Mouse (Mus musculus) embryonic facial prominence, embryonic 12.5 days (tissue): Measurements from ENCODE around the gene Plcz1. TPM values are rescaled to one million over a fixed set of nuclear protein-coding genes. Genes with fewer than 3 reads are reported as not detected.
A peak's percentile ranks its signal among the peaks of the same experiment; 100 is the strongest.

Source experiments
- ATAC-seq: fragments of 200-750 bp; cut with Nextera tagmentation; 2 replicates; pipeline ENCODE4 v1.8.0; 2017; ENCODE audit not compliant: insufficient number of reproducible peaks, insufficient read depth, low FRiP score, low TSS enrichment
- H3K27ac ChIP-seq: fragments of 300-500 bp; sonication (generic); 2 replicates; pipeline ENCODE4 v1.5.1; 2016; ENCODE audit warnings: mild to moderate bottlenecking
- H3K27me3 ChIP-seq: fragments of 300-500 bp; sonication (generic); 2 replicates; pipeline ENCODE4 v1.6.1; 2016; ENCODE audit warnings: mild to moderate bottlenecking, moderate library complexity
- H3K36me3 ChIP-seq: fragments of 300-500 bp; sonication (generic); 2 replicates; pipeline ENCODE4 v1.6.1; 2016; ENCODE audit warnings: mild to moderate bottlenecking
- H3K4me1 ChIP-seq: fragments of 300-500 bp; sonication (generic); 2 replicates; pipeline ENCODE4 v1.6.1; 2016
- H3K4me2 ChIP-seq: fragments of 300-500 bp; sonication (generic); replicated peaks from 2 replicates; pipeline ENCODE4 v1.6.1; 2016; ENCODE audit warnings: mild to moderate bottlenecking, moderate library complexity
- H3K4me3 ChIP-seq: fragments of 300-500 bp; sonication (generic); 2 replicates; pipeline ENCODE4 v1.5.1; 2016; ENCODE audit warnings: mild to moderate bottlenecking
- H3K9ac ChIP-seq: fragments of 300-500 bp; sonication (generic); 2 replicates; pipeline ENCODE4 v1.6.1; 2016; ENCODE audit warnings: mild to moderate bottlenecking, moderate library complexity
- H3K9me3 ChIP-seq: fragments of 300-500 bp; sonication (generic); 2 replicates; pipeline ENCODE4 v1.6.1; 2016; ENCODE audit warnings: mild to moderate bottlenecking, moderate library complexity
- WGBS: fragments of 180-500 bp; shearing (Covaris S2); methylation state at CpG from one replicate; pipeline ENCODE4 v1.1.7; 2016; 5-methylcytosine and 5-hydroxymethylcytosine counted together
- polyA plus RNA-seq: library from polyadenylated mRNA; unstranded; fragments of >200 nt; fragmentation: Nextera tagmentation; extraction: Ambion mirVana; gene quantifications from 2 replicates; pipeline ENCODE4 v1.2.1, GENCODE M21; 2016

Gene Plcz1
- polyA plus RNA-seq = not detected in 2 replicates

- no peak within 1 kb of the TSS for H3K27ac ChIP-seq
- WGBS = 84% methylated on average over 5 of the region's 5 CpGs
- no peak for ATAC-seq
- no peak within 1 kb of the TSS for H3K4me2 ChIP-seq
- H3K9me3 ChIP-seq = no peaks in the 10 kb centered on the region
- H3K36me3 ChIP-seq = no peaks in the 10 kb centered on the region
- H3K4me3 ChIP-seq = no peak within 1 kb of the TSS
- H3K9ac ChIP-seq = no peak within 1 kb of the TSS
- H3K27me3 ChIP-seq = no peaks in the 10 kb centered on the region
- no peaks in the 10 kb centered on the region for H3K4me1 ChIP-seq
These were observed at the start of gene Plcz1 for GRCm38 (mm10) chr6:140041357-140041756. Gene Plcz1 (minus strand): TSS chr6:140041457.

GRCm38 (mm10) chr6:140089855-140090254 is 48.6 kb upstream of the Plcz1 start:
- H3K9ac ChIP-seq = no peak overlapping the region
- no peaks in the 10 kb centered on the region for H3K9me3 ChIP-seq
- no peaks in the 10 kb centered on the region for H3K36me3 ChIP-seq
- H3K27ac ChIP-seq = no peak overlapping the region
- H3K4me1 ChIP-seq = no peaks in the 10 kb centered on the region
- no peak for ATAC-seq
- WGBS = 86% methylated on average over 5 of the region's 5 CpGs
- H3K4me3 ChIP-seq = no peak overlapping the region
- H3K27me3 ChIP-seq = no peaks in the 10 kb centered on the region
- no peak overlapping the region for H3K4me2 ChIP-seq

- H3K4me3 ChIP-seq = no peak overlapping the region
- no peaks in the 10 kb centered on the region for H3K9me3 ChIP-seq
- H3K27me3 ChIP-seq = no peaks in the 10 kb centered on the region
- H3K27ac ChIP-seq = no peak overlapping the region
- no peak overlapping the region for H3K9ac ChIP-seq
- WGBS = 75% methylated on average over 3 of the region's 3 CpGs
- ATAC-seq = peak; percentile 47; the same call in 1 of the 2 replicates
- no peaks in the 10 kb centered on the region for H3K4me1 ChIP-seq
- no peak overlapping the region for H3K4me2 ChIP-seq
- no peaks in the 10 kb centered on the region for H3K36me3 ChIP-seq
These were observed 40.5 kb upstream of the Plcz1 start for GRCm38 (mm10) chr6:140081739-140082138.

GRCm38 (mm10) chr6:140080933-140081332 is 39.7 kb upstream of the Plcz1 start:
- WGBS = 80% methylated on average over 7 of the region's 7 CpGs
- H3K27ac ChIP-seq = no peak overlapping the region

GRCm38 (mm10) chr6:140069177-140069576 is 27.9 kb upstream of the Plcz1 start:
- 86% methylated on average over 8 of the region's 8 CpGs for WGBS

More at GRCm38 (mm10) chr6:140080933-140081332, 39.7 kb upstream of the Plcz1 start:
- no peaks in the 10 kb centered on the region for H3K27me3 ChIP-seq
- no peak overlapping the region for H3K4me2 ChIP-seq
- no peak overlapping the region for H3K4me3 ChIP-seq
- no peak for ATAC-seq
- no peak overlapping the region for H3K9ac ChIP-seq
- no peaks in the 10 kb centered on the region for H3K36me3 ChIP-seq
- no peaks in the 10 kb centered on the region for H3K4me1 ChIP-seq
- H3K9me3 ChIP-seq = no peaks in the 10 kb centered on the region

GRCm38 (mm10) chr6:140054271-140054928 is 13.1 kb upstream of the Plcz1 start:
- WGBS = 67% methylated on average over 5 of the region's 5 CpGs
- no peak overlapping the region for H3K4me2 ChIP-seq
- H3K9ac ChIP-seq = no peak overlapping the region
- no peaks in the 10 kb centered on the region for H3K9me3 ChIP-seq
- no peaks in the 10 kb centered on the region for H3K36me3 ChIP-seq
- no peaks in the 10 kb centered on the region for H3K27me3 ChIP-seq
- H3K27ac ChIP-seq = no peak overlapping the region
- H3K4me3 ChIP-seq = no peak overlapping the region
- no peak for ATAC-seq
- H3K4me1 ChIP-seq = no peaks in the 10 kb centered on the region; the same call in 1 of the 2 replicates

More at GRCm38 (mm10) chr6:140069177-140069576, 27.9 kb upstream of the Plcz1 start:
- no peak for ATAC-seq
- Histone ChIP-seq H3K9ac (no peak overlapping the region), H3K27ac (no peak overlapping the region), H3K4me2 (no peak overlapping the region), H3K36me3 (no peaks in the 10 kb centered on the region), H3K9me3 (peaks cover 7% of the 10 kb centered on the region; the same call in 1 of the 2 replicates), H3K4me3 (no peak overlapping the region), H3K4me1 (no peaks in the 10 kb centered on the region), H3K27me3 (no peaks in the 10 kb centered on the region)

GRCm38 (mm10) chr6:140051476-140051875 is 10.2 kb upstream of the Plcz1 start:
- 37% methylated on average over 5 of the region's 5 CpGs for WGBS
- H3K4me2 ChIP-seq = no peak overlapping the region

GRCm38 (mm10) chr6:140040952-140041351 is 305 bp downstream of the Plcz1 start, which contains the start of gene Capza3:
Gene Capza3 (plus strand): TSS chr6:140041252.
- Histone ChIP-seq H3K36me3 (no peaks in the 10 kb centered on the region), H3K27ac (no peak within 1 kb of the TSS), H3K4me3 (no peak within 1 kb of the TSS), H3K4me2 (no peak within 1 kb of the TSS), H3K27me3 (no peaks in the 10 kb centered on the region), H3K9ac (no peak within 1 kb of the TSS), H3K9me3 (no peaks in the 10 kb centered on the region), H3K4me1 (no peaks in the 10 kb centered on the region)
- ATAC-seq = no peak
- WGBS = 79% methylated on average over 7 of the region's 7 CpGs

More at GRCm38 (mm10) chr6:140051476-140051875, 10.2 kb upstream of the Plcz1 start:
- Histone ChIP-seq H3K4me1 (no peaks in the 10 kb centered on the region; the same call in 1 of the 2 replicates), H3K27me3 (no peaks in the 10 kb centered on the region), H3K9me3 (no peaks in the 10 kb centered on the region), H3K36me3 (no peaks in the 10 kb centered on the region), H3K4me3 (no peak overlapping the region), H3K27ac (peak overlapping the region; percentile 46; the same call in 1 of the 2 replicates), H3K9ac (no peak overlapping the region)
- ATAC-seq = no peak

- ATAC-seq = no peak
- Histone ChIP-seq H3K4me2 (no peak overlapping the region), H3K27me3 (no peaks in the 10 kb centered on the region), H3K4me3 (no peak overlapping the region), H3K9me3 (no peaks in the 10 kb centered on the region), H3K9ac (no peak overlapping the region), H3K27ac (no peak overlapping the region), H3K4me1 (no peaks in the 10 kb centered on the region), H3K36me3 (no peaks in the 10 kb centered on the region)
- 81% methylated on average over 7 of the region's 7 CpGs for WGBS
These were observed 16.9 kb downstream of the Plcz1 start for GRCm38 (mm10) chr6:140024404-140024803.

GRCm38 (mm10) chr6:140005181-140005580 is 36.1 kb downstream of the Plcz1 start:
- Histone ChIP-seq H3K4me1 (no peaks in the 10 kb centered on the region), H3K9ac (no peak overlapping the region), H3K27ac (no peak overlapping the region), H3K9me3 (no peaks in the 10 kb centered on the region; the same call in 1 of the 2 replicates), H3K4me3 (no peak overlapping the region), H3K27me3 (no peaks in the 10 kb centered on the region), H3K36me3 (no peaks in the 10 kb centered on the region), H3K4me2 (no peak overlapping the region)
- WGBS = 91% methylated on average over 3 of the region's 3 CpGs
- ATAC-seq = no peak

- Histone ChIP-seq H3K9me3 (no peaks in the 10 kb centered on the region), H3K27ac (no peak overlapping the region), H3K4me1 (no peaks in the 10 kb centered on the region), H3K36me3 (no peaks in the 10 kb centered on the region), H3K4me2 (no peak overlapping the region), H3K4me3 (no peak overlapping the region), H3K27me3 (no peaks in the 10 kb centered on the region), H3K9ac (no peak overlapping the region)
- ATAC-seq = no peak
- 80% methylated on average over 10 of the region's 10 CpGs for WGBS
These were observed 51.7 kb downstream of the Plcz1 start for GRCm38 (mm10) chr6:139989597-139989996.

GRCm38 (mm10) chr6:139989075-139989474 is 52.2 kb downstream of the Plcz1 start:
- 59% methylated on average over 6 of the region's 6 CpGs for WGBS
- Histone ChIP-seq H3K27me3 (no peaks in the 10 kb centered on the region), H3K27ac (no peak overlapping the region), H3K4me1 (no peaks in the 10 kb centered on the region), H3K36me3 (no peaks in the 10 kb centered on the region), H3K9ac (no peak overlapping the region), H3K4me3 (no peak overlapping the region), H3K4me2 (no peak overlapping the region), H3K9me3 (no peaks in the 10 kb centered on the region)
- no peak for ATAC-seq
